Mouse (Mus musculus): ENCODE data around the gene Gm10031.

DNA sequence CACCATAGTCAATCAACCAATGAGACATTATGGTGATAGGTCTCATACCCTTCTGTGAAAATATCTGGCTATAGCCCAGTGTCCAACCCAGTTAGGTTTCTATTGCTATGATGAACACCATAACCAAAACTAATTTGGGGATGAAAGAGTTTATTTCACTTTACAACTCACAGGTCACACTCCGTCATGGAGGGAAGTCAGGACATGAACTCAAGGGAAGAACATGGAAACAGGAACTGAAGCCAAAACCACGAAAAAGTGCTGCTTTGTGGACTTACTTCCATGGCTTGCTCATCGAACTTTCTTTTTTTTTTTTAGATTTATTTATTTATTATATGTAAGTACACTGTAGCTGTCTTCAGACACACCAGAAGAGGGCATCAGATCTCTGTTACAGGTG lies 9.7 kb downstream of the Gm10031 start:
- no peak for TF ChIP-seq FLI1 (IDR thresholded peaks at IDR 0.05; ENCODE audit: low read length)
- no peak for TF ChIP-seq GATA1 (IDR thresholded peaks at IDR 0.05; ENCODE audit: borderline replicate concordance, low read length)

Measured in megakaryocyte, embryonic 14.5 days (primary cell).